Mouse (Mus musculus) G1E (cell line): ENCODE data around the gene Gm10382.

Experiments used
- CTCF ChIP-seq: IDR thresholded peaks from 2 replicates; pipeline ENCODE4 v1.5.1; 2012; ENCODE audit warnings: low read depth, low read length, inconsistent platforms, mixed read lengths
- GATA1 ChIP-seq: IDR thresholded peaks from 2 replicates; pipeline ENCODE4 v1.6.1; 2012; ENCODE audit warnings: borderline replicate concordance, low read length, inconsistent platforms, mixed read lengths
- GATA2 ChIP-seq: IDR thresholded peaks from 2 replicates; pipeline ENCODE4 v1.6.1; 2012; ENCODE audit warnings: low read depth, low read length, inconsistent platforms, borderline replicate concordance
- TAL1 ChIP-seq: conservative IDR thresholded peaks from 2 replicates; pipeline ENCODE4 v1.6.1; 2012; ENCODE audit warnings: low read depth, low read length, inconsistent platforms, mixed read lengths

GRCm38 (mm10) chr5:125392977-125393621, 4.0 kb downstream of the Gm10382 start:
- TF ChIP-seq CTCF (no peak), TAL1 (no peak), GATA1 (no peak), GATA2 (no peak)
